Mouse (Mus musculus) heart, adult 8-10 months (tissue): ENCODE measurements around the gene Zfp534. TPM values are rescaled to one million over a fixed set of nuclear protein-coding genes. Genes with fewer than 3 reads are reported as not detected.
"Not testable (repeated sequence)": the region's sequence is repeated elsewhere in the genome, so short reads cannot be mapped to it uniquely, and the experiment has no call there.

Experiments
- DNase-seq: peaks from one replicate; pipeline ENCODE4 v3.0.0; 2022; ENCODE audit warnings: low spot score
- total RNA-seq, 4 experiments: library from RNA; stranded (reverse); gene quantifications; 2 replicates each; pipeline ENCODE4 v1.2.4; 2022

Zfp534 gene
- under 1 TPM in 1 of 4 experiments, not detected in 3; 0.11 TPM for total RNA-seq

DNA sequence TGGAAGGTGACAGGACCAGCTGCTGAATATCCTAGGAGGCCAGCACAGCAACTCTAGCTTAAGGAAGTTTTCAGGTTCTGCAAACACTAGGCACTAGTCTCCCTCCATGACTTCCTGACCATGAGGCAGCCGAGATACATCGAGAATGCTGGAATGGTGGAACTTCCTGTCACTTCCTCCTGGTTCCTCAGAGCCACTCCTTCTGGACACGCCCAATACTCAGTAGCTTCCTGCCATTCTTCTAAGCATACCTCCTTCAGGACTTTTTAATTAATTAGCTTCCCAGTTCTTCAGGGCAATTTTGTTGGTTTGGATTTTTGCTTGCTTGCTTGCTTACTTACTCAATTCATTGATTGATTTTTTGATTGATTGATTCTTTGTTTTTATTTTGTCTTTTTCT, at the start of gene Zfp534:
TSS of gene Zfp534 (minus strand) at position 101 of the 400 bp plus-strand sequence.
- not testable (repeated sequence) for DNase-seq

DNA sequence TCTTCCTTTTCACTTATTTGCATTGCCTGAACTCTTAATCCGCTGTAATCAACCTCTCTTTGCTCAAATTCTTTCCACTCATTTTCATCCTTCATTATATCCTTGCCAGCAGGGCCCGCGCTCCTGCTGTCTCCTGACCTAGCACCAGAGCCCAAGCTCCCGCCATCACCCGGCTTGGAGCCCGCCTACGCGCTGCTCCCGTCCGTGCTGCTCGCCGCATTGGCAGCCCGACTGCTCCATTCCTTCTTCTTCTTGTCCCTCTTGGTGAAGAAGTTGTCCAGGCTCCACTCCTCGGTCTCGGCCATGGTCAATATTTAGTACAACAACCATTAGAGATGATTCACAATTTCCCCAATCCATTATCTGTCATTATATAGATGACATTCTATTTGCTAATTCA, 43.9 kb upstream of the Zfp534 start:
- DNase-seq: not testable (repeated sequence)

DNA sequence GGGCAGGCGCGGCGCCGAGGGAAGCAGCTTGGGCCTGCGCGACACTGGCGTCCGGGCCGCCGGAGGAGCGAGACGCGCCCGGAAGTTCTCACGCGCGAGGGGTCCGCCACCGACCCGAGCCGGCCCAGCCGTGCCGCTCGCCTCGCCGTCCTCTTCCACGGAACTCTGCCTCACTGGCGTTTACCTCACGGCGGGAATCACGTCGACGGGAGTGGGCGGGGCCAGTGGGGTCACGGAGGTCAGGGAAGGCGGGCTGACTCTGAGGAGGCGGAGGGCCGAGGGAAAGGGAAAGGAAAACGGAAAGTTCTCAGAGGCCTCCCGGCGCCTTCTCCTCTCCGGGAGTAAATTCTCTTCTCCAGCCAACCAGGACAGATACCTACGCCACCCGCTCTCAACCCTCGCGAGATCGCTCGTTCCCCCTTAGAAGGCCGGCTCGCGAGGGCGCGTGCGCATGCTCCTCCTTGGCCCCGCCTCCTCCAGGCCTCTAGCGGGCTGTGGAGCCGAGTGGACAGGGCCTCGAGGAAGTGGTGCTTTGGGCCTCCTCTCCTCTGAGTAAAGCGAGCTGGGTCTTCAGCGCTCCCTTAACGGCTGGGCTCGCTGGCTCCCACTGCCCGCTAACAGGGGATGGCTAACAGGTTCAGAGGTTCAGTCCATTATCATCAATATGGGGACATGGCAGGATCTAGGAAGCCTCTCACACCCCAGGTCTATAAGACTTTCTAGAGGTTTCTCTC, 36.5 kb upstream of the Zfp534 start:
- not testable (repeated sequence) for DNase-seq

DNA sequence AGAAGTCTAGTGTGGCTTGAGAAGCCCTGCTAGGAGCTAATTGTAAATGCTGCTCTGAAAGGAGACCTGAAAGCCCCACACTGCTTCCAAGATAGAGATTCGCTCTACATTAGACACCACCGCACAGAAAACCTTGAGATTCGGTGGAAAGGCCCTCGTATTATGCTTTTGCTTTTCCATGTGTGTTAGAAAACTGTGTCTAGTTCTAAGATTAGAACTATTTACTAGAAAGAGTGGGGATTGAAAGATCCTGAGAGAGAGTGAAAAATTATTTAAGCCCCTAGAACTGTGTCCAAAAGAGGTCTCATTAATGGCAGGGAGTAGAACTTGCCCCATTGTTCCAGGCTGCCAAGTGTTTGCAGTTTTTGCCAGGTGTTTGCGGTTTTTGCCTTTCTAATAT, 47.1 kb downstream of the Zfp534 start:
- not testable (repeated sequence) for DNase-seq

DNA sequence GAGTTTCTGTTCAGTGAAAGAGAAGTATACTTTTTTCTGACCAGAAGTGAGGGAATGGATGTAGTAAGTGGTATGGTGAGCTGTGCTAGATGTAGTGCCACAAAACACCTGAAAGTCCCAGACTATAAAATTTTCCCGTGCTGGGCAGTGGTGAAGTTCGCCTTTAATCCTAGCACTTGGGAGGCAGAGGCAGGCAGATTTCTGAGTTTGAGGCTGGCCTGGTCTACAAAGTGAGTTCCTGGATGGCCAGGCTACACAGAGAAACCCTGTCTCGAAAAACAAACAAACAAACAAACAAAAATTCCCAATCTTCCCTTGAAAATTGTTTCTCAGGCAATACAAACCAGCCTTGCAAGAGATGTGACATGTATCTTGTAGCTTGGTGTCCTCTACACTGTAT, 54.9 kb downstream of the Zfp534 start:
- not testable (repeated sequence) for DNase-seq

DNA sequence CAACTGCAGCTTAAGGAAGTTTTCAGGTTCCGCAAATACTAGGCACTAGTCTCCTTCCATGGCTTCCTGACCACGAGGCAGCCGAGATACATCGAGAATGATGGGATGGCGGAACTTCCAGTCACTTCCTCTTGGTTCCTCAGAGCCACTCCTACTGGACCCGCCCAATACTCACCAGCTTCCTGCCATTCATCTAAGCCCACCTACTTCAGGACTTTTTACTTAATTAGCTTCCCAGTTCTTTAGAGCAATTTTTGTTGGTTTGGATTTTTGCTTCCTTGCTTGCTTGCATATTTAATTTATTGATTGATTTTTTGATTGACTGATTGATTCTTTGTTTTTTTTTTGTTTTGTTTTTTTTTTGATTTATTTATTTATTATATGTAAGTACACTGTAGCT, 59.9 kb downstream of the Zfp534 start, which contains the start of gene Zfp979:
TSS of gene Zfp979 (minus strand) at position 101 of the 400 bp plus-strand sequence.
- DNase-seq: not testable (repeated sequence)

DNA sequence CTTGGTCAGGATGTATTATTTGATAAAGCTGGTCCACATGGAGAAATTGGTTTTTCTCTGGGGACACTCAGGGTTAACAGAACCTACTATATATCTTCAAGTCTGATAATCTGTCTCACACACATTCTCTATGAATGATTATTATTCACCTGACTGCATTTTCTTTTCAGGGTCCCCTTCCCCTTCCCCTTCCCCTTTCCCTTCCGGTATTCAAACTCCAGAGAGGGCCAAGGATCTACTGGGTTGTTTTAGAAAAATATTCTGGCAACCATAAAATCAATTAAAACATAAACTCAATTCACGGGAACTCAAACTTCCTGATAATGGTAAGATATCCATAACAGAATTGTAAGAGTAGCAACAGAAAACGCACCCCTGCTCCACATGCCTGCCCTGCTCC, 60.4 kb downstream of the Zfp534 start:
- DNase-seq: not testable (repeated sequence)

DNA sequence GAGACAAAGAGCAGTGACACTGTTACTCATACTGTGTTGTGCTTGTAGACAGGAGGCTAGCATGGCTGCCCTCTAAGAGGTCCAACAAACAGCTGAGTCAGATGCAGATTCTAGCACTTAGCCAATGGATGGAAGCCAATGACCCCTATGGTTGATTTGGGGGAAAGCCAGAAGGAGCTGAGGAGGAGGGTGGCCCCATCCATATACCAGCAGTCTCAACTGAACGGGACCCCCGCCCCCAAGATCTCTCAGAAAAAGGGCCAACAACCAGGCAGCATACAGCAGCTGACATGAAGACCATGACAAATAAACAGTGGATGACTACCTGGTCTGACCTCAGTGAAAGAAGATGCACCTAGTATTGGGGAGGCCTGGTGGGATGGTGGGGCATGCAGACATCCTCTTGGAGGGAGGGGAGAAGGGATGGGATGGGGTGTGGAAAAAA, 68.5 kb downstream of the Zfp534 start:
- not testable (repeated sequence) for DNase-seq

Other genes with a start within 250 kb of the Zfp534 start
- 1 to 10 TPM; 8.1 to 9.8 (median 9.1) TPM for gene Zfp982, start 210.1 kb downstream of the Zfp534 start, total RNA-seq
- gene Gm16503, start 162.3 kb downstream of the Zfp534 start, total RNA-seq: under 1 TPM in 3 of 4 experiments, not detected in 1; 0.16 to 0.31 (median 0.28) TPM
- gene Zfp985, start 149.3 kb downstream of the Zfp534 start, total RNA-seq: under 1 TPM; 0.16 to 0.63 (median 0.28) TPM
- gene Zfp979, start 60.0 kb downstream of the Zfp534 start, total RNA-seq: 1 to 10 TPM; 1.9 to 3.0 (median 2.7) TPM
- 1 to 10 TPM; 2.0 to 2.7 (median 2.4) TPM for gene Zfp984, start 107.2 kb upstream of the Zfp534 start, total RNA-seq
- 10 to 100 TPM in 3 of 4 experiments, 1 to 10 TPM in 1; 8.1 to 12.7 (median 11.4) TPM for gene Zfp933, start 145.8 kb upstream of the Zfp534 start, total RNA-seq
- gene Miip, start 166.3 kb upstream of the Zfp534 start, total RNA-seq: 1 to 10 TPM; 6.0 to 9.4 (median 7.2) TPM
- 10 to 100 TPM; 17.8 to 23.1 (median 20.2) TPM for gene Fv1, start 166.4 kb upstream of the Zfp534 start, total RNA-seq
- 100 to 1,000 TPM; 664 to 803 (median 747) TPM for gene Mfn2, start 202.2 kb upstream of the Zfp534 start, total RNA-seq
- 10 to 100 TPM; 52.7 to 66.9 (median 61.3) TPM for gene Plod1, start 234.2 kb upstream of the Zfp534 start, total RNA-seq
- gene 2510039O18Rik, start 238.3 kb upstream of the Zfp534 start, total RNA-seq: 10 to 100 TPM; 35.8 to 43.1 (median 39.7) TPM